Comparison of ENCODE assay signal across 18 mouse cellular contexts in genomic region chr12:41349814-41350213, GRCm38 (mm10).
DNase-seq lines count a peak whose midpoint lies in the region; ATAC-seq and TF ChIP-seq lines count a peak whose summit lies in the region.
"Had no signal": no experiment of that assay in that cellular context is flagged by ENCODE, and none has a peak within 500 bp of the region (broad histone marks: within the 10 kb centered on the region; RNA-seq: fewer than 3 reads in every experiment).

No protein-coding gene starts in this region.

- no peak for ATAC-seq in liver, embryonic 11.5 days (replicated peaks; ENCODE audit: low FRiP score)
- ATAC-seq in common myeloid progenitor, adult 5-6 weeks (replicated peaks; ENCODE audit: low read depth, poor library complexity, severe bottlenecking) = peak; percentile 78
- peak; percentile 80 for ATAC-seq in megakaryocyte progenitor cell, adult 5-6 weeks (replicated peaks; ENCODE audit: poor library complexity)
- ATAC-seq in intestine, postnatal 0 days = no peak
- ATAC-seq: forebrain, embryonic 15.5 days had no signal

- 44% methylated on average over 2 of the region's 2 CpGs for WGBS in liver, adult 2 months
- 37% methylated on average over 2 of the region's 2 CpGs for WGBS in liver, embryonic 11.5 days
- WGBS in intestine, postnatal 0 days = 46% methylated on average over 2 of the region's 2 CpGs

- H3K4me1 ChIP-seq in liver, adult 2 months (ENCODE audit: control insufficient read depth, insufficient read depth, low read length) = peaks cover 7% of the 10 kb centered on the region
- no peaks in the 10 kb centered on the region for H3K4me1 ChIP-seq in liver, embryonic 11.5 days (replicated peaks; ENCODE audit: control insufficient read depth, insufficient read depth, low read length)
- no peaks in the 10 kb centered on the region for H3K4me1 ChIP-seq in intestine, postnatal 0 days (replicated peaks; ENCODE audit: control insufficient read depth, insufficient read depth, low read length)
- H3K4me1 ChIP-seq: embryonic facial prominence, embryonic 12.5 days; hindbrain, embryonic 15.5 days had no signal

- no peaks in the 10 kb centered on the region for H3K9me3 ChIP-seq in liver, embryonic 11.5 days (ENCODE audit: control insufficient read depth, low read length)
- H3K9me3 ChIP-seq in intestine, postnatal 0 days (ENCODE audit: control insufficient read depth) = no peaks in the 10 kb centered on the region
- H3K9me3 ChIP-seq: embryonic facial prominence, embryonic 12.5 days; forebrain, embryonic 15.5 days; heart, embryonic 12.5 days; hindbrain, embryonic 15.5 days had no signal

- DNase-seq in liver, adult 2 months (ENCODE audit: extremely low read depth, low read depth, low spot score) = peak; percentile 24
- no peak for DNase-seq in liver, embryonic 11.5 days (ENCODE audit: low spot score)
- DNase-seq in layer of hippocampus, adult 18-20 months (ENCODE audit: low spot score in 2 of 2) = no peak
- no peak for DNase-seq in adrenal gland, postnatal 10 days
- DNase-seq: adrenal gland, adult 8-10 months; cerebellum, adult 11 months; cerebellum, adult 8-10 months; cerebellum, postnatal 14 days; gastrocnemius, postnatal 36 days; heart, adult 2 months had no signal

- no peak for TF ChIP-seq POLR2A in liver, adult 2 months (IDR thresholded peaks at IDR 0.05; ENCODE audit: extremely low read depth, insufficient read depth, low read length)

- no peak overlapping the region for H3K27ac ChIP-seq in liver, adult 2 months (replicated peaks; ENCODE audit: insufficient read depth, low read depth, low read length)
- no peak overlapping the region for H3K27ac ChIP-seq in liver, embryonic 11.5 days (ENCODE audit: low read depth, low read length)
- H3K27ac ChIP-seq in intestine, postnatal 0 days (ENCODE audit: low read depth, low read length) = no peak overlapping the region
- H3K27ac ChIP-seq: embryonic facial prominence, embryonic 12.5 days; forebrain, embryonic 15.5 days; heart, adult 2 months; hindbrain, embryonic 15.5 days had no signal

- TF ChIP-seq CTCF in liver, adult 2 months (IDR thresholded peaks at IDR 0.05; ENCODE audit: low read depth, low read length) = no peak
- no peak for TF ChIP-seq CTCF in intestine, postnatal 0 days (IDR thresholded peaks at IDR 0.05; ENCODE audit: low read depth)

- no peaks in the 10 kb centered on the region for H3K79me2 ChIP-seq in liver, adult 2 months (ENCODE audit: control insufficient read depth, insufficient read depth, low read length)

- H3K36me3 ChIP-seq in liver, adult 2 months (ENCODE audit: control insufficient read depth, insufficient read depth, low read length) = no peaks in the 10 kb centered on the region
- H3K36me3 ChIP-seq in liver, embryonic 11.5 days (ENCODE audit: control insufficient read depth, insufficient read depth, low read length) = no peaks in the 10 kb centered on the region
- no peaks in the 10 kb centered on the region for H3K36me3 ChIP-seq in intestine, postnatal 0 days (ENCODE audit: control insufficient read depth, insufficient read depth)
- H3K36me3 ChIP-seq: embryonic facial prominence, embryonic 12.5 days; forebrain, embryonic 15.5 days; heart, embryonic 12.5 days; hindbrain, embryonic 15.5 days had no signal

- H3K4me2 ChIP-seq in liver, embryonic 11.5 days = no peak overlapping the region
- no peak overlapping the region for H3K4me2 ChIP-seq in intestine, postnatal 0 days (replicated peaks; ENCODE audit: low read depth)
- H3K4me2 ChIP-seq: embryonic facial prominence, embryonic 12.5 days; forebrain, embryonic 15.5 days; heart, embryonic 12.5 days; hindbrain, embryonic 15.5 days had no signal

- H3K4me3 ChIP-seq in liver, adult 2 months (ENCODE audit: insufficient read depth, low read depth, low read length) = no peak overlapping the region
- no peak overlapping the region for H3K4me3 ChIP-seq in liver, embryonic 11.5 days (ENCODE audit: low read depth, low read length)
- no peak overlapping the region for H3K4me3 ChIP-seq in intestine, postnatal 0 days (ENCODE audit: low read depth, low read length)
- H3K4me3 ChIP-seq: embryonic facial prominence, embryonic 12.5 days; forebrain, embryonic 15.5 days; heart, adult 2 months; heart, embryonic 12.5 days; hindbrain, embryonic 15.5 days had no signal

- no peaks in the 10 kb centered on the region for H3K27me3 ChIP-seq in liver, adult 2 months (ENCODE audit: control insufficient read depth, insufficient read depth, low read length)
- no peaks in the 10 kb centered on the region for H3K27me3 ChIP-seq in liver, embryonic 11.5 days (replicated peaks; ENCODE audit: control insufficient read depth, insufficient read depth, low read length)
- H3K27me3 ChIP-seq in intestine, postnatal 0 days (replicated peaks; ENCODE audit: control insufficient read depth, insufficient read depth, low read length) = no peaks in the 10 kb centered on the region
- H3K27me3 ChIP-seq: CH12.LX; embryonic facial prominence, embryonic 12.5 days; forebrain, embryonic 15.5 days; heart, embryonic 12.5 days; hindbrain, embryonic 15.5 days had no signal

- H3K9ac ChIP-seq in liver, adult 2 months (ENCODE audit: low read depth, low read length) = no peak overlapping the region
- H3K9ac ChIP-seq in liver, embryonic 11.5 days (ENCODE audit: low read depth, low read length) = no peak overlapping the region
- no peak overlapping the region for H3K9ac ChIP-seq in intestine, postnatal 0 days (ENCODE audit: low read depth, low read length)
- H3K9ac ChIP-seq: embryonic facial prominence, embryonic 12.5 days; forebrain, embryonic 15.5 days; heart, embryonic 12.5 days; hindbrain, embryonic 15.5 days had no signal

Comparison
In these comparisons a context has a peak if more than half of its experiments do, and no peak if none do; other contexts are left out.
1. ATAC-seq: peak in common myeloid progenitor, adult 5-6 weeks (single experiment) and megakaryocyte progenitor cell, adult 5-6 weeks (single experiment); none in liver, embryonic 11.5 days (single experiment) and intestine, postnatal 0 days (single experiment).